Mouse (Mus musculus) gastrocnemius, postnatal 4 days (tissue): ENCODE results near the gene Spop. TPM values are rescaled to one million over a fixed set of nuclear protein-coding genes. Genes with fewer than 3 reads are reported as not detected.
"Not testable (repeated sequence)": the region's sequence is repeated elsewhere in the genome, so short reads cannot be mapped to it uniquely, and the experiment has no call there.

Experiments used
- DNase-seq, 2 experiments: peaks; one replicate each; pipeline ENCODE4 v3.0.0; 2021 to 2022; ENCODE audit warnings: low spot score in 2 of 2, mixed read lengths in 2 of 2
- total RNA-seq, 2 experiments: library from RNA; stranded (reverse); gene quantifications; 2 replicates each; pipeline ENCODE4 v1.2.3; 2021

The Spop gene
- total RNA-seq, 2 experiments from 2014 or later, result 191 to 194 TPM

GRCm38 (mm10) chr11:95493010-95493409 lies 79.1 kb downstream of the Spop start:
- no peak for DNase-seq

DNA sequence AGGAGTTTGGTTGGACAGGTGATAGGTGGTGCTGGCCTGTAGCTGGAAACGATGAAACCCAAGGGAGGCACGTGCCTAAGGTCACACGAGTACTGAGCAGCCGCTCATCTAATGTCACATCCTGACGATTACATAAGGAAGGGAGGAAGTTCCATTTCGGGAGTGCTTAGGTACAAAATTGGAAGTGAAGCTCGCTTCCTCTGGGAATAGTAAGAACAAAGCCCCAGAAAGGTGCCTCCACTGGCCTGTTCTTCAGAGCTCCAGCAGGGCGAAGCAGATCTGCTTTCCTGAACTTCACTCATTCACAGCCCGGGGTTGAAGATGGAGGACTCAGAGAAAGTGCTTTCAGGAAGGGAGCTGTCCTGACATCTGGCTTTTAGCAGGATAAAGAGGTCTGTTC lies 80.1 kb downstream of the Spop start:
- DNase-seq, result no peak

GRCm38 (mm10) chr11:95494374-95494773 lies 80.5 kb downstream of the Spop start:
- DNase-seq, result no peak

- no peak for DNase-seq
These were observed 82.0 kb downstream of the Spop start for GRCm38 (mm10) chr11:95495883-95496282.

DNA sequence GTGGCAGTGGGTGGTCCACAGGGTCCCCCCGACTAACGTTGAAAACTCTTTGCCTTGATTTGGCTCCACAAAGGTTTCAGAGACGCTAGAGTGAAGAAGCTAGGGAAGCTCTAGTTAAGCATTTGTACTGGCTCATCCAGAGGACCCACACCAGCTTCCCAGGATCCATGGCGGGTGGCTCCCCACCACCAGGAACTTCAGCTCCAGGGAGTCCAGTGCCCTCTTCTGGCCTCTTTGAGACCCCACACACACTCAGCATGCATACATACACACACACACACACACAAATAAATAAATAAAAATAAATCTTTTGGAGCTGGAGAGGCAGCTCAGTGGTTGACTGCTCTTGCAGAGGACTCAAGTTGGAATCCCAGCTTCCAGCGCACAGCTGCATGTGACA lies 84.0 kb downstream of the Spop start:
- DNase-seq, result no peak

DNA sequence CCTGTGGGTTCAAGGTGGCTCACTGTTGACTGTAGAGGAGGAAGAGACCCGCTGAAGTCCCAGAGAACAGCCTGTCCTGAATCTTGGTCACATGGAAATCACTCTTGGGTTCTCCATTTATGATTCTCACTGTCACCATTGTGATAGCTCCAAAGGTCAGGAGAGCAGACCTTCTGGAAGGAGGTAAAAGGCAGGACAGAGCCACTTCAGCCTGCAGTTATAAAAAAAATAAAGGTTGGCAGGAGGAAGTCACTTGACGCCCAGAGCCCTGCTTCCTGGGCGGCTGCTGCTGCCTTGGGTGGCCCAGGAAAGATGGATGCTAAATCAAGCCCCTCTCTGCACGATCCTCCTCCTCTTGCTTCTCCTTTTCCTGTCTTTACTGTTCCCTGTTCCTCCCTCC lies 86.5 kb downstream of the Spop start:
- DNase-seq, result no peak

DNA sequence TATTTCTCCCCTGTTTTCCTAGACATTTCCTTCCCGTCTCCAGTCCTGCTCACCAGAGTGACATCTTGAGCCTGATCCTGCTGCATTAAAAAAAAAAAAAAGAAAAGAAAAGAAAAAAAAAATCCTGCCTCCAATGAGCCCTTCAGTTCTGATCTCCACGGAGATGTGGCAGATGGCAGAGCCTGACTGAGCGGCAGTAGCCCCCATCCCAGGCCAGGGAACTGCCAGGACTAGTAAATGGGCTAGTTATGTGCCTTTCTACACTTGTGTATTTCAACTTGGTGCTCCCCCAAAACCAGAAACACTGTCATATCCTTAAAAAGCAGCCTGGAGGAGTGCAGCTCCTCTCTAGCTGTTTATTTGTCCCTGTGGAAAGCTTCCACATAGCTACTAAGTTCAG lies 87.0 kb downstream of the Spop start:
- no peak for DNase-seq

GRCm38 (mm10) chr11:95501826-95502225 lies 87.9 kb downstream of the Spop start:
- not testable (repeated sequence) for DNase-seq

- no peak for DNase-seq
These were observed 89.8 kb downstream of the Spop start for GRCm38 (mm10) chr11:95503581-95504180.

DNA sequence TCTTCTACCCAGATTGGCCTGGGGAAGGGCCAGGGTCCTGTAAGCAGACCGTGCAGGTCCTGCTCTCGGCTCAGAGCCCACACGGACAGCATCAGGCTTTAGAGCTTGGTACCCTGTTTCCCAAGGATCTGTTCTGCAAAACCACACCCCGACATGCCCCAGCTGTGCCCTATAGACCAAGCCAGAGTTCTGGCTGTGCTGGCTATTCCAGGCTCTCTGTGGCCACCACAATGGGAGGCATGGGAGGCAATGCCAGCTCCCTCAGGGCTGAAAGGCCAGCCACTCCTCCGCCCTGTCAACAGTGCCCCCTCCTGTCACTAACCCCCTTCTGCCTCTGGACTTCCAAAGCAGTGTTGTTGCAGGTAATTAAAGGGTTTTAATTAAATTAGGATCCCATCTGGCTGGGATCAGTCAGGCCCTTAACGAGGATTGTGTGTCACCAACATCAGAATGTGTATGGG lies 90.4 kb downstream of the Spop start:
- no peak for DNase-seq

- no peak for DNase-seq
These were observed 93.3 kb downstream of the Spop start for GRCm38 (mm10) chr11:95507041-95507716.

DNA sequence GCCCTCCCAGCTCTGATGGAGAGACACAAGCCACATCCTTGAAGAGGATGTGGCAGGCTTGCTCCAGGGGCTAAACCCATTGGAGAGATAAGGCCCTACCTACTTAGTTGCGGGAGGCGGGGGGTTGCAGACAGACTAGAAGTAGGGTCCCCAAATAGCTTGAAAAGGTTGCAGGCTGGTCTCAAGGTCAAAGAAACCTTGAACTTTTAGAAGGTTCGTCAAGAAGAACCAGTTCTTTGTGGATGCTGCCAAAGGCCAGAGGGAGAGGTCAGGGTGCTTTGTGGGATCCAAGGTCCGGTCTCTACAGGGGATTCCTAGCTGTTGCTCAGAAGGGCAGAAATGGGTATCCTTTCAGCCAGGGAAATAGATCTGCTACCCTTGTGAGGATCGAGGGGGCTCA lies 93.9 kb downstream of the Spop start:
- no peak for DNase-seq

GRCm38 (mm10) chr11:95508211-95508926 lies 94.5 kb downstream of the Spop start:
- peak in 1 of 2 experiments; percentile 42 for DNase-seq

GRCm38 (mm10) chr11:95509126-95509717 lies 95.3 kb downstream of the Spop start:
- no peak for DNase-seq

- no peak for DNase-seq
These were observed 96.8 kb downstream of the Spop start for GRCm38 (mm10) chr11:95510631-95511030.

GRCm38 (mm10) chr11:95511919-95512318 lies 98.0 kb downstream of the Spop start:
- no peak for DNase-seq

GRCm38 (mm10) chr11:95512383-95512782 lies 98.5 kb downstream of the Spop start:
- DNase-seq, result no peak

- peak in 1 of 2 experiments; percentile 38 for DNase-seq
These were observed 99.8 kb downstream of the Spop start for GRCm38 (mm10) chr11:95513461-95514297.

DNA sequence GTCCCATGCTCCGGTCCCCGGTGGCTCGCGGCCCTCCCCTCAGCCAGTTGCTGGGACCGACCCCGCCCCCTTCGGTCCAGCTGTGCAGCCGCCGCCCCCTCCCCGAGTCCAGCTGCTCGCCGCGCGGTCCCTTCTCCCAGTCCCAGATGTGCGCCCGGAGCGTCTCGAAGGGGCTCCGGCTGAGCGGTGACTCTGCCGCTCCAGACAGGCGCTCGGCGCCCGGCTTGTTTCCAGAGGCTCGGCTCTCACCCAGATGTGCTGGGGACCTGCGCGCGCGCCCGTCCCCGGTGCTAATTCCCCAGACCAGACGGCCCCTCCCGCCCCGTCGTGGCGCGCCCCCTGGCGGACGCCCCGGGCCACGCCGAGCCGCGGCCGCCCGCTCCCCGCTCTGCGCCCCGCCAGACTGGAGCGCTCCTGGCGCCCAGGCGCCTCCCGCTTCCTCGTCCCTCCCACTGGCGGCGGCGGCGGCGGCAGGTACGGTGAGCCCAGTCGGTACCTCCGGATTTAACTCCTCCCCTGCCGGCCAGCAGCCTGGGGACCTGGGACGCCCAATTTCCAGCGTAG lies 100.5 kb downstream of the Spop start, which contains the start of gene Nxph3:
Nxph3 (minus strand) TSS at position 273 of the 564 bp plus-strand sequence.
- DNase-seq, result peak; percentile 65 to 68
